Mouse (Mus musculus): ENCODE measurements around the gene Tppp. TPM values are rescaled to one million over a fixed set of nuclear protein-coding genes. Genes with fewer than 3 reads are reported as not detected.
A peak's percentile ranks its signal among the peaks of the same experiment; 100 is the strongest.

Gene Tppp
- polyA plus RNA-seq, 1 experiment from 2014 or later: 2.1 TPM

- H3K9me3 ChIP-seq: no peaks in the 10 kb centered on the region
- no peak overlapping the region for H3K27ac ChIP-seq
- peaks cover 3% of the 10 kb centered on the region; the same call in 1 of the 2 replicates for H3K4me1 ChIP-seq (replicated peaks)
- H3K36me3 ChIP-seq: no peaks in the 10 kb centered on the region
- no peak overlapping the region for H3K4me3 ChIP-seq (replicated peaks)
- H3K9ac ChIP-seq: no peak overlapping the region
- no peak overlapping the region for H3K4me2 ChIP-seq (replicated peaks)
- no peak for ATAC-seq
- 79% methylated on average over 2 of the region's 2 CpGs for WGBS
- H3K27me3 ChIP-seq (replicated peaks): no peaks in the 10 kb centered on the region
Observed at GRCm38 (mm10) chr13:74029013-74029412, 19.8 kb downstream of the Tppp start.

DNA sequence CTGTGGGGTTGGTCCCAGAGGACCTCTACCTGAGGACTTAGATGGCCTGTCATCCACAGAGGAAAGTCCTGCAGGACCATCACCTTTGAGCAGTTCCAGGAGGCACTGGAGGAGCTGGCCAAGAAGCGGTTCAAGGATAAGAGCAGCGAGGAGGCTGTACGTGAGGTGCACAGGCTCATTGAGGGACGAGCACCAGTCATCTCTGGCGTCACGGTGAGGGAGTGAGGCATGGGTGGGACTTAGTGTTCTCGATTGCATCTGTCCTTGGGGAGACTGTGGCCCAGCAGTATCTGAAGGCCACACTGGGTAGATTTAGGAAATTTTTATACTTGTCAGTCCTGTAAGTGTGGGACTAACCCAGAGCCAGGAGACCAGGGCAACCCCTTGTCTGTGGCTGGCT lies 21.5 kb downstream of the Tppp start:
- 85% methylated on average over 7 of the region's 7 CpGs for WGBS
- ATAC-seq: no peak
- H3K9me3 ChIP-seq: no peaks in the 10 kb centered on the region
- H3K4me2 ChIP-seq (replicated peaks): no peak overlapping the region
- H3K36me3 ChIP-seq: no peaks in the 10 kb centered on the region
- H3K9ac ChIP-seq: no peak overlapping the region
- H3K27me3 ChIP-seq (replicated peaks): no peaks in the 10 kb centered on the region
- H3K4me1 ChIP-seq (replicated peaks): no peaks in the 10 kb centered on the region
- H3K4me3 ChIP-seq (replicated peaks): no peak overlapping the region
- H3K27ac ChIP-seq: no peak overlapping the region

- Histone ChIP-seq H3K27ac (no peak overlapping the region), H3K9ac (no peak overlapping the region), H3K4me1 (replicated peaks) (no peaks in the 10 kb centered on the region), H3K4me2 (replicated peaks) (no peak overlapping the region), H3K27me3 (replicated peaks) (no peaks in the 10 kb centered on the region), H3K4me3 (replicated peaks) (no peak overlapping the region), H3K9me3 (no peaks in the 10 kb centered on the region), H3K36me3 (no peaks in the 10 kb centered on the region)
- WGBS: 82% methylated on average over 8 of the region's 8 CpGs
- ATAC-seq: no peak
Observed at GRCm38 (mm10) chr13:74031133-74031532, 21.9 kb downstream of the Tppp start.

- Histone ChIP-seq H3K4me3 (replicated peaks) (no peak overlapping the region), H3K36me3 (no peaks in the 10 kb centered on the region), H3K27ac (no peak overlapping the region), H3K4me1 (replicated peaks) (no peaks in the 10 kb centered on the region), H3K27me3 (replicated peaks) (no peaks in the 10 kb centered on the region), H3K4me2 (replicated peaks) (no peak overlapping the region), H3K9me3 (no peaks in the 10 kb centered on the region), H3K9ac (no peak overlapping the region)
- no peak for ATAC-seq
- 70% methylated on average over 2 of the region's 2 CpGs for WGBS
Observed at GRCm38 (mm10) chr13:74034756-74035155, 25.5 kb downstream of the Tppp start.

- H3K9ac ChIP-seq: no peak overlapping the region
- H3K9me3 ChIP-seq: no peaks in the 10 kb centered on the region
- no peak overlapping the region for H3K4me3 ChIP-seq (replicated peaks)
- no peaks in the 10 kb centered on the region for H3K4me1 ChIP-seq (replicated peaks)
- no peak for ATAC-seq
- H3K36me3 ChIP-seq: no peaks in the 10 kb centered on the region
- H3K27ac ChIP-seq: no peak overlapping the region
- H3K27me3 ChIP-seq (replicated peaks): no peaks in the 10 kb centered on the region
- WGBS: 85% methylated on average over 2 of the region's 2 CpGs
- no peak overlapping the region for H3K4me2 ChIP-seq (replicated peaks)
Observed at GRCm38 (mm10) chr13:74035776-74036175, 26.6 kb downstream of the Tppp start.

- H3K4me3 ChIP-seq (replicated peaks): no peak overlapping the region
- no peak overlapping the region for H3K4me2 ChIP-seq (replicated peaks)
- H3K9ac ChIP-seq: no peak overlapping the region
- no peak overlapping the region for H3K27ac ChIP-seq
- H3K27me3 ChIP-seq (replicated peaks): no peaks in the 10 kb centered on the region
- no peak for ATAC-seq
- no peaks in the 10 kb centered on the region for H3K4me1 ChIP-seq (replicated peaks)
- H3K9me3 ChIP-seq: no peaks in the 10 kb centered on the region
- H3K36me3 ChIP-seq: no peaks in the 10 kb centered on the region
- 90% methylated on average over 3 of the region's 3 CpGs for WGBS
Observed at GRCm38 (mm10) chr13:74039926-74040325, 30.7 kb downstream of the Tppp start.

DNA sequence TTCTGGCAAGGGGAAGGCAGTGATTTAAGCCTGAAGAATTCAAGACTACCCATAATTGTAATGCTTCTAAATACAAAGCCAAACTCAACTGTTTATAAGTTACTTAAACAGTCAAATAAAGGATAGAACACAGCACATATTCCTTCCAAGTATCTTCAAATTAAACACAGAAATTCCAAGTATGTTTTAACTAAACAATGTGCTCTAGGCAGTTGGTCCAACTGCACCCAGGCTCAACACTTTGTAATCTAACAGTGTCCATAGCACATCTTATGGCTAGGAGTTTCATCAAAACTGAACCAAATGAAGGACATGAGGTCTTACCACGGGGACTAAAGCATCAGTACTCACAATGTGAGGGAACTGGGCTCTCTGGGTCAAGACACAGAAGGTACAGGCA lies 47.0 kb downstream of the Tppp start:
- WGBS: 65% methylated on average over 1 of the region's 1 CpGs
- ATAC-seq: no peak
- H3K27ac ChIP-seq: peak overlapping the region; percentile 60; the same call in 1 of the 2 replicates
- no peak overlapping the region for H3K4me2 ChIP-seq (replicated peaks)
- H3K9ac ChIP-seq: no peak overlapping the region
- H3K4me1 ChIP-seq (replicated peaks): 0 out of 2 replicates have a peak, but pooled peaks cover 2% of the 10 kb centered on the region
- peaks cover 5% of the 10 kb centered on the region; the same call in 1 of the 2 replicates for H3K36me3 ChIP-seq
- no peaks in the 10 kb centered on the region for H3K9me3 ChIP-seq
- no peaks in the 10 kb centered on the region for H3K27me3 ChIP-seq (replicated peaks)
- no peak overlapping the region for H3K4me3 ChIP-seq (replicated peaks)

DNA sequence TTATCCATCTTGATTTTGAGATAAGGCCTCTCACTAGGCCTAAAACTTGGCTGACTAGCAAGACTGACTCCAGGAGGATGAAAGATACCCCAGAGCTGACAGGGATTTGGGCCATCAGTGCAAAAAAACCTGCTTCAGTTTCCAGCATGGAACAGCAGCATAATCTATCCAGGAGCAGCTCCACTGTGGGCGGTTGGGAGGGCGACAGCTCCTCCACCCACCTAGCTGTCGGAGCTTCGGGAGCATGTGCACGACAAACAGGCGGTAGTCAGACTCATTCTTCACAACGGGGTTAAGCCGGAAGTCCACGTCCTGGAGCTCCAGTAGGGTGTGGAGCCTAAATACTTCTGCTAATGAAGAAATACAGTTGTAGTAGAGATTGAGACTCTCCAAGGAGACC lies 48.9 kb downstream of the Tppp start:
- no peak for ATAC-seq
- Histone ChIP-seq H3K4me2 (replicated peaks) (no peak overlapping the region), H3K9me3 (no peaks in the 10 kb centered on the region), H3K36me3 (peaks cover 5% of the 10 kb centered on the region; the same call in 1 of the 2 replicates), H3K27me3 (replicated peaks) (no peaks in the 10 kb centered on the region), H3K9ac (no peak overlapping the region), H3K27ac (no peak overlapping the region), H3K4me1 (replicated peaks) (0 out of 2 replicates have a peak, but pooled peaks cover 2% of the 10 kb centered on the region), H3K4me3 (replicated peaks) (no peak overlapping the region)
- WGBS: 94% methylated on average over 9 of the region's 9 CpGs

DNA sequence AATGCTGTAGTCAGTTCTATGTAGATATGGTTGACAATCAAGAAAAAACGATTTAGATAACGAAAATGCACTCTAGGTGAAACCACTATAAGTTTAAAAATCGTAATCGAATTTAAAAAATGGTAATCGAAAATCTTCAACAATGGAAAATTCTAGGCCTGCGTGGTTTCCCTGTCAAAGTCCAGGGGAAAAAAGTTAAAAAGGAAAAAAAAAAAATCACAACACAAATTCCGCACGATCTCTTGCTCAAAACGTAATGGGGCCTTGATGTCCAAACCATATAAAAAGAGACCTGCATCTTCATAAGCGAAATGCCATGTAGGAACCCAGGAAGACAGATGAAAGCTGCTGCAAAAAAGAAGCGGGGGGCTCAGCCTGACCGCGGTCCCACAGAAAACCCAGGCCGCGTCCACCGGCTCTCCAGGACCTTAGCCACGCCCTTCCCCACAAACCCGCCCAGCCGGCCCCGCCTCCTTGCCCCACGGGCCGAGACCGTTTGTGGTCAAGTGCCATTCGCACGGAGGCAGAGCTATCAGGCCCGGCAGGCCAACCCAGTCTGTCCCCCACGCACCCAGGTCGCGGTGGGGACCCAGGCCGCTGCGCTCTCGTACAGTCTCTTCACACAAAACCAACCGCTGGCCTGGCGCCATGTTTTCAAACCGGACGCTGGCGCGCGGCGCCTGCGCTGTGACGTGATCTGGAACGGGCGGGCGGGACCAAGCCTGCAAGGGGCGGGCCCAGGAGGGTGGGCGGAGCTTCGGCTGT lies 52.6 kb downstream of the Tppp start, which contains the start of gene Cep72:
Gene Cep72, minus strand, starts transcription at position 687 of the 765 bp plus-strand sequence.
- Histone ChIP-seq H3K27me3 (replicated peaks) (no peaks in the 10 kb centered on the region; the same call in 1 of the 2 replicates), H3K36me3 (peaks cover 5% of the 10 kb centered on the region; the same call in 1 of the 2 replicates), H3K9me3 (no peaks in the 10 kb centered on the region), H3K27ac (peak within 1 kb of the TSS; percentile 89), H3K4me2 (replicated peaks) (peak within 1 kb of the TSS; percentile 77), H3K4me3 (replicated peaks) (peak within 1 kb of the TSS; percentile 85), H3K4me1 (replicated peaks) (no peaks in the 10 kb centered on the region), H3K9ac (peak within 1 kb of the TSS; percentile 90)
- peak; percentile 99 for ATAC-seq
- 3% methylated on average over 48 of the region's 48 CpGs for WGBS

- Histone ChIP-seq H3K27ac (no peak overlapping the region), H3K9ac (peak overlapping the region; percentile 90; the same call in 1 of the 2 replicates)
Observed at GRCm38 (mm10) chr13:74062378-74063128, 53.3 kb downstream of the Tppp start.

DNA sequence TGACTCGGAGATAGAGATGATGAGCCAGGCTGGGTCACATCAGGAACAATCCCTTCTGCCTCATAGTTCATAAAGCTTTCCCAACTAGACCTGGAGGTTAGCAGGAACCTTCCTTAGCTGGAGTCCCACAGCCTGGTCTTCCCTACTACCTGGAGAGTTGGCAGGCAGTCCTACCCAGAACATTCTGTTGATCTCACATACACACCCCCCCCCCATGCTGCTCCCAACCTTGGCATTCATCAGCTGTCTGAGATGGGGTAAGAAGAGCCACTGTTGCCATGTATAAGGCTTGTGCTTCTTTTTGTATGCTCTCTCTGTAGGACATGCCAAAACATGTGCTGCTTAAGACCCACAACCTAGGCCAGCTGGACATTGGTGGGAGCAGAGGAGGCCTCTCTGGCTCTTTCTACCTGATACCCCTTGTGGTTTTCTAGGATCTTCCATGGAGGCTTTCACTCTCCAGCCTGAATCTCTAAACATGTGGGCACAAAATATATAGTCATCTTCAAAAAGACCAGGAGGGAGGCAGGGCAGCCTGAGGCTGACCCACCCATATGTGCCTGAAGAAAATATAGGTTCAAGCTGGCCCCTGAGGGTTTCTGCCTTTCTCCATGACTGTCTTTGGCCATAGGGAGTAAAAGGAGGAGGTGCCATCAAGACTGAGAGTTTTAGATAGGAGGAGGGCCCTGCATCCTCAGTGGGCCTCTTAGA lies 54.3 kb downstream of the Tppp start:
- WGBS: 79% methylated on average over 1 of the region's 1 CpGs
- Histone ChIP-seq H3K4me2 (replicated peaks) (no peak overlapping the region), H3K4me3 (replicated peaks) (no peak overlapping the region), H3K27ac (no peak overlapping the region), H3K9me3 (no peaks in the 10 kb centered on the region), H3K4me1 (replicated peaks) (no peaks in the 10 kb centered on the region), H3K36me3 (no peaks in the 10 kb centered on the region), H3K27me3 (replicated peaks) (no peaks in the 10 kb centered on the region; the same call in 1 of the 2 replicates), H3K9ac (no peak overlapping the region)
- ATAC-seq: no peak

More at GRCm38 (mm10) chr13:74062378-74063128, 53.3 kb downstream of the Tppp start:
- H3K4me2 ChIP-seq (replicated peaks): peak overlapping the region; percentile 77
- no peak; the same call in 1 of the 2 replicates for ATAC-seq
- H3K27me3 ChIP-seq (replicated peaks): no peaks in the 10 kb centered on the region; the same call in 1 of the 2 replicates
- no peaks in the 10 kb centered on the region for H3K9me3 ChIP-seq
- H3K36me3 ChIP-seq: peaks cover 5% of the 10 kb centered on the region; the same call in 1 of the 2 replicates
- peak overlapping the region; percentile 85 for H3K4me3 ChIP-seq (replicated peaks)
- H3K4me1 ChIP-seq (replicated peaks): no peaks in the 10 kb centered on the region
- 34% methylated on average over 9 of the region's 11 CpGs for WGBS

GRCm38 (mm10) chr13:74066576-74066975 lies 57.4 kb downstream of the Tppp start:
- no peak overlapping the region for H3K4me2 ChIP-seq (replicated peaks)
- no peak overlapping the region for H3K9ac ChIP-seq
- ATAC-seq: no peak
- no peaks in the 10 kb centered on the region; the same call in 1 of the 2 replicates for H3K27me3 ChIP-seq (replicated peaks)
- no peaks in the 10 kb centered on the region for H3K36me3 ChIP-seq
- H3K4me3 ChIP-seq (replicated peaks): no peak overlapping the region
- H3K27ac ChIP-seq: no peak overlapping the region
- no peaks in the 10 kb centered on the region for H3K4me1 ChIP-seq (replicated peaks)
- 83% methylated on average over 1 of the region's 1 CpGs for WGBS
- no peaks in the 10 kb centered on the region for H3K9me3 ChIP-seq
